Mouse (Mus musculus) mouse embryonic stem cell (cell line): ENCODE data around the gene Aldh6a1.

Experiments
- in situ Hi-C, 2 experiments: fragments of 300-500 bp; cut with MboI; formaldehyde crosslinking; loops; 1 replicate in 1 of 2; 3 replicates in 1 of 2; pipeline ENCODE4 v1.14.3; 2019 to 2020; ENCODE audit warnings: low sequenced_read_pairs in 2 of 2, low pct_unique_long_range_greater_than_20kb in 1 of 2, mixed read lengths in 1 of 2; ENCODE audit not compliant: unreplicated experiment in 1 of 2

Gene Aldh6a1

DNA sequence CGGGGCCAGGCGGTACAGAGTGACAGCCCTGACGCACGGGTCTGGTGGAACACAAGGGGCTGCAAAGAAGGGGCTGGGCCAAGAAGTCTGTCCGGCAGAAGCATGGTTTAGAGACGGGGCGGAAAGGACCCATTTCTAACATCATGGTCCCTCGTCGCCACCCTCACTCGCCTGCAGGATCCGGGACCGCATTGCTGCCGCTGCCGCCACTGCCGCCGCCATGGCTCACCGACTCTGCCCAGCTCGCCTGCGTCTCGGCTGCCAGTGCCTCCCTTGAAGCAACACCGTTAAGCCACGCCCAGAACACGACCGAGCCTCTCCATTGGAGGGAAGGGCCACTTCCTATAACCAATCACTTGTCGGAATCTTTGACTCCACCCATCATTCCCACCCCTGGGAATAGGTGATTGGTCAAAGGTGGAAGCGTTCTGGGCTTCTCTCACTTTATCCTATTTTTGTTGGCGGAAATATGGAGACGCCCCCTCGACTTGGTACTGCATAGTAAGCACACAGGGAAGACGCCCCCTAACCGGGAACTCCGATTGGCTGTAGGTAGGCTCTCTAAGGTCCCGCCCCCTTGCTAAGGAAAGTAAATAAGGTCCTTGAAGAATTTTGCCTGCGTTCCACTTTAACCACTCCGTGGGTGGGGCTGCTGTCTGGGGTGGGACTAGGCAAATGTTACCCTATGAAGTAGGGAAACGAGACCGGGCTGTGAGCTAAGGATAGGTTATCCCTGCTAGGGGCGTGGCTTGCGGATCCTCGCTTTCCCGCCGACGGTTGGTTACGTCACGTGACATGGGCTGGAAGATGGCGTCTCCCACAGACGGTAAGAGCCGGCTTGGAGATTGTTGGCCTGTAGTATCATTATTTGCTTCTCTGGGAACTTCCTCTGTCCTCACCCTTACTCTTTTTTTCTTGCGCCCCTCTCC is at the start of gene Aldh6a1, which contains the start of gene Lin52:
Gene Aldh6a1 (minus strand): TSS at position 287 of the 929 bp plus-strand sequence.
Gene Lin52 (plus strand): TSS at position 705 of the 929 bp plus-strand sequence.
- in situ Hi-C loops: no loop called here

DNA sequence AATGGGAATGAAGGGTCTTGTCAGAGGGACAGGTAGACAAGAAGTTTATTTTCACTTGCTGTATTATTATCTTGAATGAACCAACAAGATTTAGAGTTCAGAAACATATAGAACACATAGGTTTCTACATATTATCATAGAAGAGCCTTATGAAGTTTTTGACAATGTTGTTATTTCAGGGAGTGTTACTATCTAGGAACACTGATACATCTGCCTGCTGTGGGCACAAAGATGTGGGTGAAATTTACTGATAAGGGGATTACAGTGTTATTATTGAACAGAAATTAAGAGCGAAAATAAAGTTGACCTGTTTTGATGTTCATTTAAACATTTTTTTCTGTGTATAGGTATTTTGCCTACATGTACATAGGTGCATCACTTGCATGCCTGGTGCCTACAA is 46.0 kb upstream of the Aldh6a1 start:
- in situ Hi-C loops: no loop called here

DNA sequence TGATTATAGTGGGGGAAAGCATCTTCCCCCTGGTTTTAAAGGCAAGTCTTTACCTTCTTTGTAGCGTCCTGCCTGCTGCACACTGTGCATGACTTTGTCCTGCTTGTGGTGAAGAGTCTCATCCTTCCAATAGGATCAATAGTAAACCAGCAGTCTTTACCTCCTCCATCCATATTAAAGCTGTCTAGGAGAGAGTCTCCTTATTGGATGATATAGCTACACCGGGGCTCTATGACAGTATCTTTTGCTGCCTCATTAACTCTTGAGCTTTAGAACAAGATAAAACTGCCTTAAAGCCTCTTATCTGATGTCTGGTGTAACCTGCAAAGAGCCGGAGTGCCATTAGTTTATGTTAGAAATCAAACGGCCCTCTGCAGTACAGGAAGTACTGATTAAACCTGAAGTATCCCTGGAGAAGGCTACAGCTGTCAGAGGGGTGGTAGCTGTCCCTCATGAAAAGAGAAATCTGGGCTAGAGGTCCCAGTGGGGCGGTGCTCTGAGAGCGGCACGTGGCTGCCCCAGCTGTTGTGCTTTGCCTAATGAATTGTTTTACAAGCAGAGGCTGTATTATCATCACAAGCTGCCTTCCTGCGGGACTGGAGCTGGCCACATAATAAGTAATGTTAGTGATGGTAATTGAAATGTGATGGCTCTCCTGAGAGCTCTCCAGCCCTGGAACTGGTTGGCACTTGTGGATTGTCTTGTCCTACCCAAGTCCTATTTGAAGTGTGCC is 36.7 kb upstream of the Aldh6a1 start:
- in situ Hi-C loops: no loop called here

DNA sequence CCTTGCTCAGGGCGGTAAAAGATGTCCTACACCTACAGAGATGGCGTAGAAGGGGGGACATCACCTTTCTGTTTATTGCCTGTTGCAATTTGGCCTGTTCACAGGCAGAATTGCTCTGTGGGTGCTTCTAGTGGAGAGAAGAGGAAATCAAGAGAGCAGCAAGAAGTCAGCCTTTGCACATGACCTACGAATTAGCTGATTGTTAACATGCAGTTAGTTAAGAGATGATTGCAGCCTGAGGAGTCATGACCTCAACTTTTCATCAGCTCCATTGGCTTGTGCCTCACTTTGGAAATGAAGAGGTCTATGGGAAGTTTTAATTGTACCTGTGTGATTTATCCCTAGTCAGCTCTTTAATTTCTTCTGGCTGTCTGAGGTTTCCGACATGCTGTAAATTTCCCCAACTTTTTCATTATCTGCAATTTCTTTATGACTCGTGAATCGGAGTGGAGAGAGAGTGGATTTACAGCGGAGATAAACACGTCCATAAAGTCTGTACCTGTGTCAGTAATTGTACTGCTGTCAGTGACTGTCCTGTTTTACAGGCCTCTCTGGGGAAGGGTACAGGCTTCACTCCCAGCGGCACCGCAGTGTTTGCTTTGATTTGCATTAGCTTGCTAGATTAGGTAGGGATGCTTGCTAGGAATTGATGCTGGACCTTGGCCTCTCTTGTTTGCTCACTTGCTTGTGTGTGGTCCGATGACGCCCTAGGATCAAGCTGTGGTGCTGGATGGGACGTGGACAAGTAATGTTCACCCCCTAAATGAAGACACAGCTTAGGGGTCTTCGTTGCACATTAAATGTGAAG is 32.2 kb upstream of the Aldh6a1 start:
- in situ Hi-C loops: no loop called here

DNA sequence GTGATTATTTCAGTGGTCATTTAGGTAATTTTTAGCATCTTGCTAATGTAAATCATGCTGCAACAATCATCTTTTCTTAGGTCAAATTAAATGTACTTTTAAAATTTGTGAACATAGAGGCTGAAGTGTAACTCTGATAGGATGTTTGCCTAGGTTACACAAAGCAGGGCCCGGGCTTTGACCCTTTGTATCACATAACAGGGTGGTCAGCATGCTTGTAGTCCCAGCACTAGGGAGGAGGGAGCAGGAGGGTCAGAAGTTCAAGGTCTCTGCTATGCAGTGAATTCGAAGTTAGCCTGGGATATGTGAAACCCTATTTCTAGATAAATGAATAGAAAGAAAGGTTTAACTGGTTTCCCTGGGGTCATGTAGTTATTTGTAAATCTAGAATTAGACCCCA is 30.4 kb upstream of the Aldh6a1 start:
- in situ Hi-C loops: no loop called here

DNA sequence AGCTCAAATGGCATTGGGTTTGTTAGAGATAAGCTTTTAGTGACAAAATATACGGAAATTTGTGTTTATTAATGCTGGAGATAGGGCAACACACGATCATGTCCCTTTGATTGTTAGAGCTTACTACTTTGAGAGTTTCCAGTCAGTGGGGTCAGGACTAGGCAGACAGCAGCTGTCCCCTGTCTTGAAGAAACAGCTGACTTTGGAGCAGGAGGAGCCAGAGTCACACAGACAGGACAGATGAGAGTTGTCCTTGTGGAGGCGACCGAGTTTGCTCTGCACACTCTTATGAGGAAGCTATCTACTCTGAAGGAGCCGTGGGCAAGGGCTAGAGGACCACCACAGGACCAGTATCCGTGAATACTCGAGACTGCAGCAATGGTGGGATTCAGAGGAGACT is 28.1 kb upstream of the Aldh6a1 start:
- in situ Hi-C loops: no loop called here

DNA sequence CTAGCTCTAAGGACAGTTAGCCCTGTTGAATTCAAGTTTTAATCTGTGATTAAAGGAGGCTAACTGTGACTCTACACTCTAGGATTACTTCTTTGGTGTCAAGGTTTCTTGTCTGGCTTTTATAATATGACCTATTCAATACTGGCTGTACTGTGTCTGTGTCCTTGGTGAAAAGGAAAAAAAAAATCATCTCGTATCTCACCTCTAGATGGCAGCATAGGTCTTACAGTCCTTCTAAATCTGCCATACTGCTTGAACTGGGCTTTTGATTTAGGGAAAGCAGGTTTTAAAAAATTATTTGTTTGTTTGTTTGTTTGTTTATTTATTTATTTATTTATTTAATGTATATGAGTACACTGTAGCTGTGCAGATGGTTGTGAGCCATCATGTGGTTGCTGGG is 17.9 kb upstream of the Aldh6a1 start:
- in situ Hi-C loops: no loop called here

DNA sequence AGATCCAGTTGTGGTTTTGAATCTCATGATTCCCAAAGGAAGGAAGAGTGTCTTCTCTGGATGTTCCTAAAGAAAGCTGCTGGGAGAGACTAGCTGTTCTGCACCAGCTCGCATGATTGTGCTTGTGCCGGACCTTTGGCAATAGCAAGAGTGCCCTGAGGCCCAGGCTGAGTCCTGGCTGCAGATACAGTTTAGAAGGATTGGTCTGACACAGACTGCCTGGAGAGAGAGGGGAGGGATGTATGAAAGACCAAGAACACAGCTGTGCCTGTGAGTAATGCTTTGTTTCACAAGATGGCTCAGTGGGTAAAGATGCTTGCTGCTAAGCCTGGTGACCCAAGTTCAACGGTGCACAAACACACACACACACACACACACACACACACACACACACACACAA is 12.1 kb upstream of the Aldh6a1 start:
- in situ Hi-C loops: no loop called here

DNA sequence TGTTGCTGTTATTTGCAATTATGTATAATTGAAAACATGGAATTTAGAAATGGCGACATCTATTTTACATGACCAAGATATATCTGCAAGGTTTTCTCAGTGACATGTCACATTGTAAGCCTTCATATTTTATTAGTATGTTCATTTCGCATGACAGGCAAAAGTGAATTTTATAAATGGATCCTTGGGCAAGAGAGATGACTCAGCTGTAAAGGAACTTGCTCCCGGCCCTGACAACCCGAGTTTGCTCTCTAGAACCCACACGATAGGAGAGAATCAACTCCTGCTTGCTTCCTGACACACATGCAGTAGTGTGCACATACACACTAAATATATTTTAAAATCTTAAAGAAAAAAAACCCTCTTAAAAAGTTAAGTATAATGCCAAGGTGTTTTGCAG is 10.6 kb upstream of the Aldh6a1 start:
- in situ Hi-C loops: no loop called here

DNA sequence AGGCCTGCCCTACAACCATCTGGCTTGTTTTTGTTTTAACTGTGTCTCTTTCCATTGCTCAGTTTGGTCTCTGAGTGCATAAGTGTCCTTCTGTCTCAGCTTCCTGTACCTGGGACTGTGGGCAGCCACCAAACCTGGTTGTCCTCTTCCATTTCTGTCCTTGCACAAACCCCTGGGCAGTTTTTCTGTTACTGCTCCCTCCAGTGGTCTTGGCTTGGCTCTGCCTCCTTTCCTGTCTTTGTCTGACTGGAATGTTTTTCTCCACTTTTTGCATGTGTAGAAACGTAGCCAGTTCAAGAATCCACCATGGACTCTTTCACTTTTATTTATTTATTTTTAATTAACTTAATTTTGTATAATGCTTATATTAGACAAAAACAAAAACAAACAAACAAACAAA is 9.0 kb upstream of the Aldh6a1 start:
- in situ Hi-C loops: no loop called here

DNA sequence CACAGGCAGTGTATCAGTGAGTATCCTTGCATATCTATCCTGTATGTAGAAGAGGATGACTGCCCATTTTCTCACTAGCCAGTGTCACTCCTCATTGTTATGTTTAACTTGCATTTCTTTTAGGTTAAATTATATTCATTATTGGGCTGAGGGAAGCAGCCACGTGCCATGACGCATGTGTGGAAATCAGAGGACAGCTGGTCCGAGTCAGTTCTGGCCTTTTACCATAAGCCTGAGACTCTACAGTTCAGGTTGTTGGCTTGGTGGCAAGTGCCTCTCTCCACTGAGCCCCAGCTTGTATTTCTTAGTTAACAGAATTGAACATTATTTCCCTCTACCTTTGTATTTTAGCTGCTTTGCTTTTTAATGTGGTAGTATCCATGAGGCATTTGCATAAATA is 6.1 kb upstream of the Aldh6a1 start:
- in situ Hi-C loops: no loop called here

DNA sequence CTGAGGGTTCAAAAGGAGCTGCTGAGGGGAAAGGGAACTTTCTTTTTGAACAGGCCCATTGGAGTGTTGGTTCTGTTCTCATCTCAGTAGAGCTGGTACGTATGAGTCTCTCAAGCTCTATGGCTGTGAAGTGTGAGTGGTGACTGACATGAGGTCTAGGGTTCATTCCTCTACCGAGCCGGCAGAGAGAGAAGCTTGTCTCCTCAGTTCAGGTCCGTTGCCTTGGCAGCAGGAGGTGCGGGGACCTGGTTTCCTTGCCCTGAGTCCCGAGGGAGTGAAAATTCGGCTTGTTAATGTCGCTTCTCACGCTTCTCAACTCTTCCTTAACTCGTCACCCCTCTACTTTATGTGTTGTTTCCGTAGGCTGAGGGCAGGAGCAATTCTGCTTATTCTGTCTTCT is 997 bp upstream of the Aldh6a1 start:
- in situ Hi-C loops: no loop called here

DNA sequence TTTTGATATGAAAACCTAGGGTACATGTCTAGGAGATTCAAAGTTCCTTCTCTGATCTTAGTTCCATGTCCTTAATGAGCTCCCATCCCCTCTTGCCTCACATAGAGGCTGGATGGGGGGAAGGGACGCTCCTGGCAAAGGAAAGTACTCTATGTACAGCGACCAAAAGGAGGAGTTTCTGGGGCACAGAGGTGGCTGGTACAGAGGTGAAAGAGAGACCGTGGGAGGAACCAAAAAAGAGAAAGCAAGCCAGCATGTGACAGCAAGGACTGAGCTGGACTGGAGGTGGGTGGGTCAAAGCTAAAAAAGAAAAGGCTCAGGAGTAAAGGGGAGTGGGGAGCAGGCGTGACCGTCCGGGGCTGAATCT is 470 bp downstream of the Aldh6a1 start:
- in situ Hi-C loops: no loop called here

DNA sequence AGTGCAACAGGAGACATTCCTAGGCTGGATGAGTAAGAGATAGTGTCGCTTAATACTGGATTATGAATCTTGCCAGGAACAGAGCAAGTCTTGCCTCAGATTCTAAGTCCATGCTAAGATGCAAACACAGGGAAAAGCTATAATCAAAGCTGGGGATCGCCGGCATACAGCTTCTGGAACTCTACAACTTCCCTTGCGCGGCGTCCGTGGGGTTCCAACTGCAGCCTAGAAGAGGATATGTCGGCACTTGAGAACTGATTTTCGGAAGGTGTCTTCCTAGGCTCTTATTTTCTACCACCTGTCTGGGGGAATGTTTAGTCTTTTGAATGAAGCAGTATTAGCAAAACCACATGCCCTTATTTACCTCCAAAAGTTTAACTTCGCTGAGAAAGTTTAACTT is 917 bp downstream of the Aldh6a1 start:
- in situ Hi-C loops: no loop called here

DNA sequence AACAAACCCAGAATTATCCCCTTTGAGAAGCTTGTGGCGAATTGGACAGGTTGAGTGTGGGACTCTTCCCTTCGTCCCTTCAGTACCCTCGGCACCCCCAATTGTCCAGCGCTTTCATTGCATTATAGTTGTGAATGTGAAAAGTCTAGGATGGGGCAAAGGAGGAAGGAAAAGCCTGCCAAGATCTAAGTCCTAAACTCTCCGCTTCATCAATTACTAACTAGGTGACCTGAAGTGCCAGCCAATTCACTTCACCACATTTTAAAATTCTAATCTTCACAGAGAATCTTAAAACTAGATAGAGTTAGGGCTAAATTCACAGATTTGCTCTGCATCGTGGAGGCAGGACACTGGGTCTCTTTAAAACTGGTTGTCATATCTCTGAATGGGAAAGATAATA is 2.6 kb downstream of the Aldh6a1 start:
- in situ Hi-C loops: no loop called here

DNA sequence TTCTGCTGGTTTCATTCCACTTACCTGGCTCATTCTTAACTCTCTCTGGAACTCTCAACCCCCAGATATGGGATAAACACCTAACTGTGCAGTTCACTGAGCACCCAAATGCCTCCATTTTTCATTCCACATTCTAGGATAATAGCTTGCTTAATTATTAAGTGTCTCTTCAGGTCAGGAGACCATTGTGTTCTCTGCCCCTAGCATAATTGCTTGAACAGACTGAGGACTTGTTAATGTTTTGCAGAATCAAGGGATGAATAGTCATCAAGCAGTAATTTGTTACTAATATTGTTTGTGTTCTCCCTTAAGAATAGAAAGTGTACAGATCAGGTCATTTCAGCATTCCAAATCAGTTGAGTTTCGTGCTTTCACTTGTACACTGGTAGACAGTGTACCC is 3.4 kb downstream of the Aldh6a1 start:
- in situ Hi-C loops: no loop called here

DNA sequence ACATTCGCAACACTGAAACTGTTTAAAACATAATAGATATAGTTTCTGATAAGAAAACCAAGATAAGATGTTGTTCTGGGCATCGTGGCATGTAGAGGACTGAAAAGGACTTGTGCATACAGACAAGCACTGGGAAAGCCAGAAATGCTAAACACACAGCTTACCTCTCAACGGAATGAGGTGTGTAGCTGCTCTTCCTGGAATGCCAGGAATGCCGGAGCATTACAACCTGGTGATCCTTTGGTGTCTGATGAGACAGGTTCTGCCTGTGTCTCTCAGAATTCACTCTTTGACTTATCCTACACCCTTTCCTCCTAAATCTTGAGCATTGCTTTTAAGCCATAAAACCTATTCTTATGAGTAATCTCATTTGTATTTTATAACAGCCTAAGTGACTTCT is 8.3 kb downstream of the Aldh6a1 start:
- in situ Hi-C loops: no loop called here

DNA sequence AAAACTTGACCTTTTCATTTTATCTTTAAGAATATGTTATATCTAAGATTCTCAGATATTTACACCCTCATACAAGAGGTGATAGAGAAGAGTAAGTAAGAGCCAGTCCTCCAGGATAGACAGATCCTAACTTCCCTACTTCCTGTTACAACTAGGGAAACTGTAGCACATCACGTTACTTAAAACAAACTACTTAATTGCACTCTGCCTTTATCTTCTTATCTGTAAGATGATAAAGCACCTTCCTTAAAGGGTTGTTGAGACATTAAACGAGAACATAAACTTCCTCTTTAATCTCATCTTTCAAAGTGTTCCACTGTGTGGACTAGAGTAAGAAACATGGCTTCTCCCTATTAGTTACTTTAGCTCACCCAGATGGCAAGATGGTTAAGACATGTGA is 12.1 kb downstream of the Aldh6a1 start:
- in situ Hi-C loops: no loop called here

DNA sequence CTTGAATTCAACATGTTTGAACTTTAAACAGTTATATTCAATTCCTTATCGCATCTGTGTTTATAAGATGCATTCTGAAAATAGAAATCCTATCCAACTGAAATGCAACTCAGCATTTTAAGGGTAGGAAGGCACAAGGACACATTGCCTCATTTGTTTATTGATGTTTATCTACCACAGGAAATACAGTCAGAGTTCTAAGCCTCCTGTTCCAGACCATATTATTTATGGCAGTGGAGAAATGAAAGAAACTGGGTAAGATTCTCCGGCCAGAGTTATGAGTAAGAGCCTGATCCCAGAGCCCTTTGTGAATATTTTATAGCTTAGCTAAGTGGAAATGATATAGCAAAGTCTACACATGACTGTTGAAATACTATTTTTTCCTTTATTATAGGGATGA is 21.0 kb downstream of the Aldh6a1 start:
- in situ Hi-C loops: no loop called here
